Comparison of ENCODE assay signal across 15 mouse cellular contexts in the genomic region with DNA sequence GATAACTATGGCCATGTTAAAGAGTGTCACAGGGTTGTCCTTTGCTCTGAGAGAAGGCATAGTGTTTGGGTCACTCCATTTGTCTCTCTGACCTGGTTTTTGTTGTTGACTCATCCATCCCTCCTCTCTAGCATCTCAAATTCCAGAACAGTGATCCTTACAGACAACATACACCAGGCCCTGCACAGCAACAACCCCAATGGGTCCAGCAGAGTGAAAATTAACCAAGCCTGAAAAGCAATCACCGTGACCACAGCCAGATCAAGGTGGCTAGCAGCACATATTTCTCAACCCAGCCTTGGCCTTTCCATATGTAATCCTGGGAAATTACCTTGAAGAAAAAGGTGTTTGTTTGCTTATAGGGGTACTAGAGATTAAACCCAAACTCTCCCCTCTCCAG.
"Had no signal": no experiment of that assay in that cellular context is flagged by ENCODE, and none has a peak within 500 bp of the region (broad histone marks: within the 10 kb centered on the region; RNA-seq: fewer than 3 reads in every experiment).

No protein-coding gene starts in this region.

- H3K27me3 ChIP-seq: limb, embryonic 12.5 days; liver, embryonic 13.5 days; lung, embryonic 15.5 days; midbrain, embryonic 12.5 days; neural tube, embryonic 13.5 days; stomach, embryonic 15.5 days had no signal

- H3K36me3 ChIP-seq: limb, embryonic 12.5 days; liver, embryonic 13.5 days; lung, embryonic 15.5 days; midbrain, embryonic 12.5 days; neural tube, embryonic 13.5 days; stomach, embryonic 15.5 days had no signal

- H3K27ac ChIP-seq: layer of hippocampus, adult 2 months; limb, embryonic 12.5 days; liver, embryonic 13.5 days; lung, embryonic 15.5 days; midbrain, embryonic 12.5 days; neural tube, embryonic 13.5 days; stomach, embryonic 15.5 days had no signal

- H3K4me2 ChIP-seq: limb, embryonic 12.5 days; liver, embryonic 13.5 days; lung, embryonic 15.5 days; midbrain, embryonic 12.5 days; neural tube, embryonic 13.5 days; stomach, embryonic 15.5 days had no signal

- DNase-seq: liver; liver, embryonic 13.5 days; liver, postnatal 0 days; retina, postnatal 1 day; right cerebral cortex, postnatal 14 days; thymus, adult 2 months; thymus, postnatal 25 days had no signal

- H3K4me3 ChIP-seq: layer of hippocampus, adult 2 months; limb, embryonic 12.5 days; liver, embryonic 13.5 days; lung, embryonic 15.5 days; midbrain, embryonic 12.5 days; neural tube, embryonic 13.5 days; stomach, embryonic 15.5 days had no signal

- H3K9ac ChIP-seq: limb, embryonic 12.5 days; liver, embryonic 13.5 days; liver, postnatal 0 days; lung, embryonic 15.5 days; midbrain, embryonic 12.5 days; neural tube, embryonic 13.5 days; stomach, embryonic 15.5 days had no signal

- H3K9me3 ChIP-seq: limb, embryonic 12.5 days; liver, embryonic 13.5 days; lung, embryonic 15.5 days; midbrain, embryonic 12.5 days; neural tube, embryonic 13.5 days; stomach, embryonic 15.5 days had no signal

- H3K4me1 ChIP-seq: limb, embryonic 12.5 days; liver, embryonic 13.5 days; lung, embryonic 15.5 days; midbrain, embryonic 12.5 days; neural tube, embryonic 13.5 days; stomach, embryonic 15.5 days had no signal

- ATAC-seq: intestine, postnatal 0 days; liver, postnatal 0 days; midbrain, embryonic 16.5 days had no signal
